Mouse (Mus musculus) forebrain, embryonic 14.5 days (tissue): ENCODE results near the gene Ythdc1. TPM values are rescaled to one million over a fixed set of nuclear protein-coding genes. Genes with fewer than 3 reads are reported as not detected.
A peak's percentile ranks its signal among the peaks of the same experiment; 100 is the strongest.
"Not testable (repeated sequence)": the region's sequence is repeated elsewhere in the genome, so short reads cannot be mapped to it uniquely, and the experiment has no call there.

Experiments used
- ATAC-seq: fragments of 200-750 bp; cut with Nextera tagmentation; 2 replicates; pipeline ENCODE4 v1.8.0; 2017; ENCODE audit warnings: mild to moderate bottlenecking, moderate library complexity
- DNase-seq: peaks from one replicate; pipeline ENCODE4 v3.0.0-alpha.2; 2015; ENCODE audit warnings: low spot score
- H3K27ac ChIP-seq: fragments of 300-500 bp; sonication (generic); 2 replicates; pipeline ENCODE4 v1.5.1; 2014; ENCODE audit warnings: low read depth, mild to moderate bottlenecking, control low read depth, low read length, moderate library complexity
- H3K27me3 ChIP-seq: fragments of 300-500 bp; sonication (generic); replicated peaks from 2 replicates; pipeline ENCODE4 v1.6.1; 2014; ENCODE audit warnings: low read length, control low read depth, mixed read lengths; ENCODE audit not compliant: control insufficient read depth, insufficient read depth
- H3K36me3 ChIP-seq: fragments of 300-500 bp; sonication (generic); 2 replicates; pipeline ENCODE4 v1.6.1; 2014; ENCODE audit warnings: low read length, control low read depth; ENCODE audit not compliant: control insufficient read depth, insufficient read depth
- H3K4me1 ChIP-seq: fragments of 300-500 bp; sonication (generic); 2 replicates; pipeline ENCODE4 v1.6.1; 2014; ENCODE audit warnings: antibody characterized with exemption, low read length, control low read depth; ENCODE audit not compliant: control insufficient read depth, insufficient read depth
- H3K4me2 ChIP-seq: fragments of 300-500 bp; sonication (generic); 2 replicates; pipeline ENCODE4 v1.6.1; 2014; ENCODE audit warnings: mild to moderate bottlenecking, control low read depth, low read length
- H3K4me3 ChIP-seq: fragments of 300-500 bp; sonication (generic); 2 replicates; pipeline ENCODE4 v1.5.1; 2014; ENCODE audit warnings: low read depth, low read length, control low read depth
- H3K9ac ChIP-seq: fragments of 300-500 bp; sonication (generic); 2 replicates; pipeline ENCODE4 v1.6.1; 2014; ENCODE audit warnings: mild to moderate bottlenecking, low read length, control low read depth, moderate library complexity
- H3K9me3 ChIP-seq: fragments of 300-500 bp; sonication (generic); replicated peaks from 2 replicates; pipeline ENCODE4 v1.6.1; 2016; ENCODE audit warnings: low read length, control low read depth, mixed read lengths; ENCODE audit not compliant: control insufficient read depth
- WGBS: fragments of 180-500 bp; shearing (Covaris S2); extraction: QIAGEN DNeasy Blood & Tissue Kit; methylation state at CpG from one replicate; pipeline ENCODE4 v1.1.7; 2014; 5-methylcytosine and 5-hydroxymethylcytosine counted together
- polyA plus RNA-seq: library from polyadenylated mRNA; unstranded; fragments of >200 nt; fragmentation: Nextera tagmentation; extraction: Ambion mirVana; gene quantifications from 2 replicates; pipeline ENCODE4 v1.2.1, GENCODE M21; 2014

The Ythdc1 gene
- polyA plus RNA-seq, 1 experiment from 2014 or later: 32.7 TPM

DNA sequence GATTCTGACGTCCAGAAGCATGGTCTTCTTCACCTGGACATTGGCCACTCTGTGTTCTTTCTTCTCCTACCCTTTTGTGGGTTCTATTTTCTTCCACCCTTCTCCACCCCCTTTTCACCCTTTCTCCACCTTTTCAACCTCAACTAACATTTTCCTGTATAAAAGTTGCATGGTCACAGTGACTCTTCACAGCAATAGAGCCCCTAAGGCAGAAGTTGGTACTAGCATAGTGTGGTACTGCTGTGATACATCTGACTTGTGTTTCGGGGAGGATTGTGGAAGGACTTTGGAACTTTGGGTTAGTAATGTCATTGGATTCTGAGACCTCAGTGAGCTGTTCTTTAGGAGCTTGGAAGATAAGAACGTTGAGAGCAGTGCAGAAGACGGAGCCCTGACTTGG is 11.8 kb upstream of the Ythdc1 start:
- no peak for DNase-seq
- Histone ChIP-seq H3K9me3 (no peaks in the 10 kb centered on the region), H3K4me2 (no peak overlapping the region), H3K27ac (no peak overlapping the region), H3K36me3 (no peaks in the 10 kb centered on the region), H3K27me3 (no peaks in the 10 kb centered on the region), H3K4me3 (no peak overlapping the region), H3K9ac (no peak overlapping the region), H3K4me1 (no peaks in the 10 kb centered on the region)
- no peak for ATAC-seq
- WGBS: 66% methylated on average over 4 of the region's 4 CpGs

DNA sequence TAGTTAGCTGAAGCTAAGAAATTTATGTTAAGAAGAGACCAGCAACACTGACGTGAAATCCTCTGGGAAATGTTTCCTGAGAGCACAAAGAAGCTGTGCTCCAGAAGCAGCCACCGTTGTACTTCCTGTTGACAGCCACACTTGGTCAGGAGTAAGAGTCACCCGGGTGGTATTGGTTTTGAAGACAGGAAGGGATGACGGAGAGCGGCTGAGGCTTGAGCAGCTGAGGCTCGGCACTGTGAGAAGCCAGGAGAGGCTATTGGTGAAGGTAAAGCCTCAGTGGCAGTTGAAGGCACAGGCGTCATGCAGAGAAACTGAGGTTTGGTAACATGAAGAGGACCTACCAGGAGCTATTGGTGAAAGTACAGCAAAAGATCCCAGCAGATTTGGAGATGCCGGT is 11.2 kb upstream of the Ythdc1 start:
- Histone ChIP-seq H3K27me3 (no peaks in the 10 kb centered on the region), H3K9ac (no peak overlapping the region), H3K4me1 (no peaks in the 10 kb centered on the region), H3K36me3 (no peaks in the 10 kb centered on the region), H3K4me3 (no peak overlapping the region), H3K4me2 (no peak overlapping the region), H3K9me3 (no peaks in the 10 kb centered on the region), H3K27ac (no peak overlapping the region)
- no peak for DNase-seq
- ATAC-seq: no peak
- WGBS: 78% methylated on average over 8 of the region's 8 CpGs

DNA sequence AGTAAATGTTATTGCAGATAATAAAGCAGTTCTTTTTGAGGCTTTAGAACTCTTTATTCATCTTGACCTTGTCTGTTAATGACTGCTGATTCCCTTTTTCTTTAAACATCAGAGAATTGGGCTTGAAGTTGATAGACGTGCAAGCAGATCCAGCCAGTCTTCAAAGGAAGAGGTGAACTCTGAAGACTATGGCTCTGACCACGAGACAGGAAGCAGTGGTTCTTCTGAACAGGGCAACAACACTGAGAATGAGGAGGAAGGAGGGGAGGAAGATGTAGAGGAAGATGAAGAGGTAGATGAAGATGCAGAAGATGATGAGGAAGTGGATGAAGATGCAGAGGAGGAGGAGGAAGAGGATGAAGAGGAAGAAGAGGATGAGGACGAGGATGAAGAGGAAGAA is 12.8 kb downstream of the Ythdc1 start:
- Histone ChIP-seq H3K9me3 (no peaks in the 10 kb centered on the region), H3K9ac (no peak overlapping the region), H3K36me3 (peaks cover 31% of the 10 kb centered on the region), H3K27ac (no peak overlapping the region), H3K4me1 (no peaks in the 10 kb centered on the region), H3K4me3 (no peak overlapping the region), H3K4me2 (no peak overlapping the region), H3K27me3 (no peaks in the 10 kb centered on the region)
- no peak for ATAC-seq
- DNase-seq: no peak
- 88% methylated on average over 3 of the region's 3 CpGs for WGBS

DNA sequence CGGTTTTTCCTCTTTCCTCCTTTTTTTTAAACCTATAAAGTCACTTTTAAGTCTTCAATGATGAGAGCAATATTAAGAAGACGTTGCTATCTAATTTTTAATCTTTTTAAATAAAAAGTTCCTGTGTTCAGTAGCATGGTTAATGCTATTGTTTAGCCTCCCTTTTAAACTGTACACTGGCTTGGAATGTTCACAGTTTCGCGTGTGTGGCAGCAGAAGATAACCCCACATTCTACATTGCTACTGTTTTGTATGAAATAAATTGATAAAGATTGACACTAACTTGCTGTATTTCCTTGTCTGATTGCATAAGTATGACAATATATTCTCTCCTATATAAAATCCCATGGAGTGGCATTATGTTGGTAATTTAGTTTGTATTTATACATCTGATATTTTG is 32.4 kb downstream of the Ythdc1 start:
- not testable (repeated sequence) for H3K27me3 ChIP-seq, H3K4me3 ChIP-seq, ATAC-seq, H3K4me2 ChIP-seq, H3K4me1 ChIP-seq, H3K9ac ChIP-seq, H3K27ac ChIP-seq, DNase-seq, H3K9me3 ChIP-seq
- WGBS: 90% methylated on average over 4 of the region's 4 CpGs
- H3K36me3 ChIP-seq: peaks cover 31% of the 10 kb centered on the region

DNA sequence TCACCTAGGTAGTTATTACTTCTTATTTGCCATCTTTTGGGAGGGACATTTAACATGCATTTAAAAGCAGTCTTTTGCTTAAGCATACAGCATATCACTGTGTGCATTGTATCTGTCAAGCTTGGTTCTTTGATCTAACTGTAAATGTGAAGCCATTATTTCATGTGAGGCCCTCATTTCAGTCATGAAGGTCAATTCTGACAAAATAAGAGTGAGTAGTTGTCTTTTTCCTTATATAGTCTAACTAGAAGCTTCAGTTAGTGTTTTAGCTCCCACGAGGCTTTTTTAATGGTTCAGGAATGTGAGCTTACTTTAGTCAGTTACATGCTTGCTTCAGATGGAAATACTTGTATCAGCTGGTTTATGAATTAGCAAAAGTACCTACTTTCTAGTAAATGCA is 34.1 kb downstream of the Ythdc1 start:
- Histone ChIP-seq H3K27ac (no peak overlapping the region), H3K4me1 (no peaks in the 10 kb centered on the region), H3K27me3 (no peaks in the 10 kb centered on the region), H3K9ac (no peak overlapping the region), H3K36me3 (peaks cover 24% of the 10 kb centered on the region), H3K4me3 (no peak overlapping the region), H3K9me3 (no peaks in the 10 kb centered on the region), H3K4me2 (no peak overlapping the region)
- no peak for DNase-seq
- ATAC-seq: no peak
- 84% methylated on average over 1 of the region's 1 CpGs for WGBS

GRCm38 (mm10) chr5:86839472-86839871 is 35.5 kb downstream of the Ythdc1 start:
- ATAC-seq (peak; percentile 23), DNase-seq (no peak)
- Histone ChIP-seq H3K27me3 (no peaks in the 10 kb centered on the region), H3K27ac (no peak overlapping the region), H3K4me2 (no peak overlapping the region), H3K9me3 (no peaks in the 10 kb centered on the region), H3K36me3 (peaks cover 18% of the 10 kb centered on the region), H3K4me1 (no peaks in the 10 kb centered on the region), H3K9ac (no peak overlapping the region), H3K4me3 (no peak overlapping the region)
- 93% methylated on average over 1 of the region's 1 CpGs for WGBS

DNA sequence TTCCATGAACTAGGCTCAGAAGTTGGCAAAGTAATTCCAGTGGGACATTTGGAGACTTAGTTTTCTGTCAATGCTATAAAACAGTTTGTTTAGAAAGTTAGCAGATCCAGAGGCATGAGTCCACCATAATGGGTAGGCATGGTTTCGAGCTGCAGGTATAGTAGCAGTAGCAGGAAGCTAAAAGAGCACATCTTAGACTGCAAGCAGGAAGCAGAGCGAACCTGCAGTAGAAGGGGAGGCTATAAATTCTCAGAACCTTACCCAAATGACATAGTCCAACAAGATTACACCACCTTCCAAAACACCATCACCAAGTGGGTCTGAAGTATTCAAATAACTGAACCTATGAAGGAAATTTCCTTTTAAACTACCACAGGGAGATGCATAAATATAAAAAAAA is 36.2 kb downstream of the Ythdc1 start:
- Histone ChIP-seq H3K4me1 (no peaks in the 10 kb centered on the region), H3K36me3 (peaks cover 18% of the 10 kb centered on the region), H3K9ac (no peak overlapping the region), H3K27ac (no peak overlapping the region), H3K9me3 (no peaks in the 10 kb centered on the region), H3K27me3 (no peaks in the 10 kb centered on the region), H3K4me2 (no peak overlapping the region), H3K4me3 (no peak overlapping the region)
- DNase-seq (no peak), ATAC-seq (no peak)
- WGBS: 98% methylated on average over 2 of the region's 2 CpGs

DNA sequence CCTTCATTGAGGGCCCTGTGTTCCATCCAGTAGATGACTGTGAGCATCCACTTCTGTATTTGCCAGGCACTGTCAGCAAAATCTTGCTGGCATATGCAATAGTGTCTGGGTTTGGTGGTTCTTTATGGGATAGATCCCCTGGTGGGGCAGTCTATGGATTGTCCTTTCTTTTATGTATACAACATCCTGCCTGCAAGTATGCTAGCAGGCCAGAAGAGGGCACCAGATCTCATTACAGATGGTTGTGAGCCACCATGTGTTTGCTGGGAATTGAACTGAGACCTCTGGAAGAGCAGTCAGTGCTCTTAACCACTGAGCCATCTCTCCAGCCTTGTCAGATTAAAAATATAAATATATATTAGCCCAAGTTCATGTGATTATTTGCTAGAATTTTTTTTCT is 37.2 kb downstream of the Ythdc1 start:
- not testable (repeated sequence) for H3K9ac ChIP-seq, DNase-seq, H3K4me1 ChIP-seq, ATAC-seq, H3K9me3 ChIP-seq, H3K27ac ChIP-seq, H3K27me3 ChIP-seq, H3K4me2 ChIP-seq, H3K36me3 ChIP-seq, H3K4me3 ChIP-seq

DNA sequence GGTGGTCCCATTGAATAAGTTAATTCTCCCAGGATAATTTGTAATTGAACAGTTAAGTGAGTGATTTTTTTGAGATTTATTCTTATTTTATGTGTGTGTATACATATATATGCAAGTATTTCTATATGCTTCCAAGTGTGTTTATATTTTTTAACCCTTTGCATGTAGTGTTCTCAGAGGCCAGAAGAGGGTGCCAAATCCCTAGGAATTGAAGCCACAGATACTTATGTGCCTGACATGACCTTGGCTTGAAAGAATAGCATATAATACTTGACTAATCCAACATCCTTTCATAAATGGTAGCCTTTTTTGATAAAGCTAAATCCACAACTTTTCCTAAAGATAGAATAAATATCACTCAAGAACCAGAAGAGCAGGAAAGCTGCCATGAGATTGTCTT is 46.1 kb downstream of the Ythdc1 start:
- H3K36me3 ChIP-seq: no peaks in the 10 kb centered on the region
- no peak overlapping the region for H3K4me2 ChIP-seq
- DNase-seq (peak; percentile 70), ATAC-seq (0 out of 2 replicates have a peak, but pooled peaks have one; percentile 23)
- no peak overlapping the region for H3K9ac ChIP-seq
- no peak overlapping the region for H3K4me3 ChIP-seq
- H3K9me3 ChIP-seq: no peaks in the 10 kb centered on the region
- H3K4me1 ChIP-seq: no peaks in the 10 kb centered on the region
- no peak overlapping the region for H3K27ac ChIP-seq
- H3K27me3 ChIP-seq: no peaks in the 10 kb centered on the region

DNA sequence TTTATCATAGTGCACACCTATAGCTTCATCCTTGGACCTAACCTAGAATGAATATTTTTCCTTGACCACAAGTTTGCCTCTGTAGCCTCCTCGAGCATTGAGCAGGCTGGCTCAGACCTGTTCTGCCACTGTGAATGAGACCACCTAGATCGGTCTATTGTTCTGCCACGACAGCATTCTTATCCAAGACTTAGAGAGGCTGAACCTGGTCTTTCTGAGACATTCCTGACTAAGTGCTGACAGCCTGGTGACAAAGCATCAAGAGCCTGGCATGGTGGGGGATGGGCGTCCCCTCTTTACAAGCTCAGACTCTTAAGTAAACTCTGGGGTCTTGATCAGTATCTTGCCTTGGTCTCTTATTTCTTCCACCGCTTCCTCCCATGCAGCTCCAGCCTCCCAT is 47.6 kb downstream of the Ythdc1 start:
- no peak overlapping the region for H3K4me3 ChIP-seq
- no peaks in the 10 kb centered on the region for H3K4me1 ChIP-seq
- no peak overlapping the region for H3K4me2 ChIP-seq
- 41% methylated on average over 5 of the region's 5 CpGs for WGBS
- DNase-seq: no peak
- H3K36me3 ChIP-seq: no peaks in the 10 kb centered on the region
- no peak overlapping the region for H3K9ac ChIP-seq
- H3K27ac ChIP-seq: no peak overlapping the region
- no peaks in the 10 kb centered on the region for H3K9me3 ChIP-seq
- no peak for ATAC-seq
- no peaks in the 10 kb centered on the region for H3K27me3 ChIP-seq
